Mouse (Mus musculus) spleen, postnatal 10 days (tissue): Measurements from ENCODE around the gene Kif5c.
A peak's percentile ranks its signal among the peaks of the same experiment; 100 is the strongest.

Source experiments
- DNase-seq, 2 experiments: peaks; one replicate each; pipeline ENCODE4 v3.0.0; 2021 to 2022; ENCODE audit warnings: low spot score in 2 of 2

Gene Kif5c

DNA sequence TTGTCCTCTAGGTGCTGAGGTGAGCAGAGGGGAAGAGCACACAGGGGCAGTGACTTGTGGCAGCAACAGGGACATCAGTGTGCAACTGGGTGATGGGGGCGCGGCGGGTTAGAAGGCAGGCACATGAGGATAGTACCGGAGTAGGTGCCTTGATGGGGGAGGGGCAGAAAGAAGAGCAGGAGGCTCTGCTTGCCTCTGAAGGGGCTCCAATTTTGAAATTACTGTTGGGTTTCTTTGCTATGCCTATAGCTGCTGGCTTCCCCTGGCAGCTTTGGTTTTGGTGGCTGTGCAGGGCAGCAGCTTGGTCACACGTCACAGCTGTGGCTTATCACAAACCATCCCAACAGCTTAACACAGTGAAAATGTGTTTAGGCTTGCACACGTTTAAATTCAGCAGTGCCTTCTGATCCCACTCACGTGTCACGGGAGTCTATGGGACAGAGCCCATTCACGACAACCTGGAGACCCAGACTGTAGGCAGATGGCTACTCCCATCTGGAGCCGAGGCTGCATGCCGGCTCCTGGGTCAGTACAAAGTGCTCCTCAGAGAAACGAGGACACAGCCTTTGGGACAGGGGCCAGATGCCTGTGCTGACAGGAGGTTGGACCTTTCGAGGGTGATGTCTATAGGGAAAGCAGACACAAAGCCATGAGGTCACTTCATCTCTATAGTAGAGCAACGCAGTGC is 126.1 kb downstream of the Kif5c start:
- no peak for DNase-seq

DNA sequence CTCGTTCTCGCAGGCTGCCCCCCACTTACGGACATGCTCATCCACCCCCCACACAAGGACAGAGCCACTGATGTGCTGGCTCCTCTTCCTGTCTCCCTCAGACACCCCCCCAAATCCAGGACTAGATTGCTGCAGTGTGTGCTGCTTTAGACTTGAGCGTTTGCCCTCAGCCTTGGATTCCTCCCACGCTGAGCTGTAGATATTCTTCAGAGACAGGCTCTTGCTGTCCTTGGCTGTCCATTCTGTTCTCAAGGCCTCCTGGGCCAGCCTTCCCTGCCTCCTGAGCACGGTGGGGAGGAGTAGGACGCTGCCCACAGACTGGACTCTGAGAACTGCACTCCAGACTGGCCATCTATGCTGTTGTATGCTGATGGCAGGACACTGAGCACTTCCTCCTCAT is 127.8 kb downstream of the Kif5c start:
- DNase-seq: no peak

DNA sequence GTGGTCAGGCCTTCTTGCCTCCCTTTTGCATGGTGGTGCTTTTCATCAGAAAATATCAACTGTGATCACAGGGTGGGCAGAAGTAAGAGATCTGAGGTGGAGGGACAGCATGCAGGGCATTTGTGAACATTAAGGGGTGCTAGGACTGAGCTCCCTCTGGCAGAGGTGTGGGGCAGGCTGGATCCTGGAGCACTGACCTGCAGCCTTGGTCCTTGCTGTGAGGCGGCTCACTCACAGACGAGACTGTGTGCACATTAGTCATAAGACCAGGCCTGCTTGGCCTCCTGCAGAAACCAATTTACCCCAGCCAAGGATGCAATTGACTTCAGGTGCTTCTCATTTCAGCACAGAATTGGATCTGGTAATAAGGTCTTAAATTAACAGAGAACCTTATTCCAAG is 128.6 kb downstream of the Kif5c start:
- DNase-seq: no peak

DNA sequence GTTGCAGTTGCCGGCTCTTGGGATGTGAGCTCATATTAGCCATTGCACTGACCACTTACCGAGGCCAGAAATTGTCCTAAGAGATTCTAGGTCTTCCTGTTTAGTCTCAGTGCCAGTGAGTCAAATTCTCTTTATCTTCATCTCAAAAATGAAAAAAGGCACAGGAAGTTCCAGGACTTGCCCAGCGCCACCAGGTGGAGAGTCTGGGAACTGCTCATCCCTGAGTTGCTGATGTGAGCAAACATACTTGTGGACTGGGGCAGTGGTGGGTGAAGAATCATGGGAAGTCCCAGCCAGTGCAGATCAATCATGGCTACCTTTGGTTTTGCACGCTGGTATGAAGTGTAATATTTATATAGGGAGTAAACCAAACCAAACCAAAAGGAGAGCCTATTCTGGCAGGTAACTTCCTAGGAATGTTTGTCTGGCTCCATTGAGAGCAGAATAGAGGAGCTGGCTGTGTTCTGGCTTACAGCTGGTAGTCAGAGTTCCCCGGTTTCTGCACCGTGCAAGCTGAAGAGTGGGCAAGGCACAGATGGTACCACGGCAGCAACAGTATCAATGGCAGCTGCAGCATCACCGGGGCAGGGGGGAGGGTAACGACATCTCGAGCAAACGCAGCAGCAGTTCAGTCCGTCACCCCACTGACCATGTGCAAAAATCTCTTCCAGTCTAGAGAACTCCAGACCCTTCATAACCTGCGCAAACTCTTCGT is 129.7 kb downstream of the Kif5c start:
- peak in 1 of 2 experiments; percentile 68 for DNase-seq

DNA sequence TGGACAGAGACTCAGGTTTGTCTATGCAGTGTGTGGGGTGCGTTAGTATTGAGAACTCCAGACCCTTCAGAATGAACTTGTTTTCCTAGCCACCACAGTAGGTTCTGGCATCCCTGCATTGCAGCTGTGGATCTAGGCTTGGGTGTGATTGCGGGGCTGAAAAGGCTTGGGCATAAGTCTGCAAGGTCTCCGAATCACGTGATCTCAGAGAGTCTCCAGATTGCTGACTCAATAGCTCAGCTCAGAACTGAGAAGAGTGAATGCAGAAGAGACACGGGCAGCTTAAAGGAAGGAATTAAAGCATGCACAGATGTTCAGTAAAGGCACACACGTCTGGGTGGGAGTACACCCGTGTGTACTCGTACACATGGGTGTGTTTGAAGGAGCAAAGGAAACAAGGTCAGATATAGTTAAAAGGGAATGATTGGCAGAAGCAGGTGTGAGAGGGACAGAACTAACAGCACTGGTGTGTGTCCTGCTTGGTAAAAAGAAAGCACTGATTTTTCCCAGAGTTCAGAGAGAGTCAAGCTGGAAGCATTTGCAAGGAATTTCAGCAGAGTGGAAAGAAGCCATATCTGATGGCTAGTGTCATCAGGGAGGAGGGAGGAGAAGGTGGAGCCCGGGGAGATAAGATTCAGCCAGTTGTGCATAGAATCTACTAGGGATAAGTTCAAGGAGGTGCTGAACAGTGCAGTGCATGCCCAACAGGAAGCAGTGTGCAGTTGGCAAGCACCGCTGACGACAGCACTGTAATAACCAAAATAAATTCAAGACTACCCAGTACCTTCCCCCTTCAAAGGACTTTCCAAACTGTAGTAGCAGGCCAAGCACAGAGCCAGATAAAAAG is 130.9 kb downstream of the Kif5c start:
- DNase-seq: no peak

DNA sequence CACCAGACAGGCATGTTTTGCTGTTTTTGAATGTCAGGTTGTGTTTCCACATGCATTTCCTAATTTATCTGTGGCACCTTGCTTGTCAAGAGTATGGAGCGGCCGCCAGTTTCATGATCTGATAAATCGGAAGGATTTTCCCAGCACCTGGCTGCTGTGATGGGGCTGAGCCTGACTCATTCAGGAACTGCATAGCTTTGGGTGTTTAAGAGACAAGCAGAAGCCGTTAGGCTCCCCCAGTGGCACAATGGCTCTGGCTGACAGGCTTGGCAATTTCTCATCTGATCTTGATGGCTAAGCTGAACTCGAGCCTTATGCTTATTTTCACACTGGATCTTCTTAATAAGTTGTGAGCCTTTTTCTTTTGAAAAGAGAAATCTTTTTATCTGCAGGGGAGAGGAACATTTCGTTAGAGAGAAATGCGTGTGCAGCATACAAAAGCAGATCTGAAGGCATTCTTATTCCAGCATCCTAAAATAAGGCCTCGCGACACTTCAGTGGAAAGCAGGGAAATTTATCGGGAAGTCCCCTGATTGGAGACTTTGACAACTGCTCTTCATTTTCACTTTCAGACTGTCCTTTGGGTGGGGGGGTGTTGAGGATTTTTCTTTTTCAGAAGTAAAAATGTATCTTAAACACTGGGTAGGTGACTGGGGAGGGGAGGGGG is 132.6 kb downstream of the Kif5c start:
- no peak for DNase-seq

DNA sequence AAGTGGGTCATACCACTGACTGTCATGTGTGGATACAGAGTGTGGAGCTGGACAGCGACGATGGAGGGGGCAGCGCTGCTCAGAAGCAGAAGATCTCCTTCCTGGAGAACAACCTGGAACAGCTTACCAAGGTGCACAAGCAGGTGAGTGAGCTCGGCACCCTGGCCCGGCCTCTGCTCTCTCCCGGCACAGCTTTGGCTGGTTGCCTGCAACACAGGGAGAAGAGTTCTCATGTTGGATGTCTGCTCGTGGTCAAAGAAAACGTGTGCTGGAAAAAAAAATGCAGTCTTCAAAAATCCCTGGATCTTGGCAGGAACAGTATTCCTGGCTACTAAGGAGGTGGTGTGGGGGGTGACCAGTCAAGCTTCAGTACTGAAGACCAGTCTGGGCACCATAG is 133.1 kb downstream of the Kif5c start:
- no peak for DNase-seq

DNA sequence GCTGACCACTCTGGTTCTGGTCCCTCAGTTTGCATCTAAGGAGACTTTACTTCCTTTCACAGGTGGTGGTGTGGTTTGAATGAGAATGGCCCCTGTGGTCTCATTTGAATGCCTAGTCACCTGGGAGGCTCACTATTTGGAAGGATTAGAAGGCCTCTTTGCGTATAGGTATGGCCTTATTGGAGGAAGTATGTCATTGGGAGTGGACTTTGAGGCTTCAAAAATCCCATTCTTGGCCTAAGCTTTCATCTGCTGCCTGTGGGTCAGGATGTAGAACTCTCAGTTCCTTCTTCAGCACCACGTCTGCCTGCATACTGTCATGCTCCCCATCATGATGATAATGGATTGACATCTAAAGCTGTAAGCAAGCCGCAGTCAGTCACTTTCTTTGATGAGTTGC is 134.0 kb downstream of the Kif5c start:
- no peak for DNase-seq

DNA sequence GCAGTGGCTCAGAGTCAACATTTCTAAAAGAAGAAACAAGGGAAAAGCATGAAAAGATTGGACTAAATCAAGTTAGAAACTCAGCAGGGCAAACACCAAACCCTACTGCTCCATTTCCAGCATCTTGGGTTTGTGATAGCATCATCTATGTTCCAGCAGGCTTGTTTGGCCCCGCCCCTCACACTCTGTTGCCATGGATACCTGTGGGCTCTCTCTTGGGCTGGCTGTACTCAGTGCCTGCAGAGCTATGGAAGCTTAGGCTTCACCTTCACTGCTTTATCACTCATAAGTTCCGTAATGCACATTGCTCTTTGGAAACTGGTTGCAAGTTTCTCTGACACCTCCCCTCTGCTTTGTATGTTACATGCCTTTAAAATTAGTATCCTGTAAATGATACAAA is 136.0 kb downstream of the Kif5c start:
- DNase-seq: no peak

DNA sequence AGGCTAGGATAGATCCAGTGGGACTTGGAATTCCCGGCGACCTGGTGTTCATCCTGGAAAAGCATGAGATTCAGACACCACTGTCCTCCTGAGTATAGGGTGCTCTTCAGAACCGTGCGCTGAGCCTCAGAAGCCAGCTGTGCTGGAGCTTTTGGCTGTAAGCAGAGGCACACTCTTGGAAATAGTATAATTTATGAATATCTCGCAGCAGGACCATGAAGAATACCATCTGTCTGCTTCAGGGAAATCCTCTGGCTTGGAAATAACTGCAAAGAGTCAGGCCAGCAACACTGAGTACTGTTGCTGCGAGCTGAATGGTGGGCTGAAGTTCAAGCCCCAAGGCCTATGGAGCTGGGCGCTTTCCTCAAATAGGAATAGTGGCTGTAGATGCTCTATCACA is 138.5 kb downstream of the Kif5c start:
- DNase-seq: no peak

DNA sequence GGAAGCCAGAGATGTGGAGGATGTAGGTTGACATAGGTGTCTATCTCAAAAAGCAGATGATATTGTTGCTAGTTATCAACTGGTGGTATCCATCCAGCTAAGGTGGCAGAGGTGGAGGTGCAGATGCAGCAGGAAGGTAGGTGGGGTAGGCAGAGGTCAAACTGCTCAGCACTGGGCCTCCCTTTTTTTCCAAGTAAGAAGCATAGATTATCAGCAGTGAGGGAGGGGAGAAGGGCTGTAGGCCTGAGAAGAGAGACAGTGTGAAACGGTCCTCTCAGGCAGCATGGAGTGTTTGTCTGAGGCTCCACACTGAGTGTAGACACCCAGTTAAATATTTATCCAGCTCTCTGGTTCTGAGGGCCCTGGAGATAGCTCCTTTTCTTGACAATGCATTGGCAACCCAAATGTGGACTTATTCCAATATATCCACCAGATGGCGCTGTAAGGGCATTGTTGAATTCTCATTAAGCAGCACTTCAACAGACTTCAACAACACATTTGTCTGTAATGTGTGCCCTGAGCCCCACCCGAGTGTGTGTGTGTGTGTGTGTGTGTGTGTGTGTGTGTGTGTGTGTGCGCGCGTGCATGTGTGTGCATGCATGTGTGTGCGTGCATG is 145.3 kb downstream of the Kif5c start:
- peak in 1 of 2 experiments; percentile 47 for DNase-seq

DNA sequence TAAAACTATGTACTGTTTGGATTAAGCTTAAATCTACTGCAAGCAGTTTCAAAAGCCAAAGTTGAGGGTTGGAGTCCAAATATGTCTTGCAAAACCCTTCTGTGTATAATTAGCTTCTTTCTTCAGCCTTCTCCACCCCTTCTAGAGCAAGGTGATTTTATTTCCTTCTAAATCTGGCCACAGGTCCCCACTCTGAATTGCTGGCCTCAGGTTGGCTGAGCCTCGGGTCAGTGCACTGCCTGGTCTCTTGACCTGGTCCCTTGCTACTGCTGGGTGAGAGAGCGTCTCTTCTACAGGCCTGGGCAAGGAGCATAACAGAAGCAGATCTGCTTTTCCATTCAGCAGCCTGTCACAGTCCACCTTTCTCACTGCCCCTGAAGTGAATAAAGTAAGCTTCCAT is 149.8 kb downstream of the Kif5c start:
- no peak for DNase-seq

DNA sequence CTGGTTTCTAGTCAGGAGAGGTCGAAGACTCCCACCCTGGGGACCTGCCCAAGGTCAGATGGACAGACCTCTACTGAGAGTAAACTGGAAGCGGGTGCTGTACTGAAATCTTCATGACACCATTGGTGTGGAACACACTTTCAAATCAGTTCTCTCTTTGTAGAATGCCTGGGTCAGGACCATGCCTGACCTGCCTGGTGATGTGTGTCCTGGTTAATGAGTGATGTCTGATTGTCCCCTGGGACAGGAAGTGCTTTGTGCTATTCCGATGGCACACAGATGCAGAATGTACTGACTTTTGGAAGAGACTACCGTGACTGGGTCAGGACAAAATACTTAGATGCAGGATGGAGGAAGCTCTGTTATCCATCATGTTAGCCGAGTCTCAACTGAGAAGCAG is 151.3 kb downstream of the Kif5c start:
- no peak for DNase-seq

DNA sequence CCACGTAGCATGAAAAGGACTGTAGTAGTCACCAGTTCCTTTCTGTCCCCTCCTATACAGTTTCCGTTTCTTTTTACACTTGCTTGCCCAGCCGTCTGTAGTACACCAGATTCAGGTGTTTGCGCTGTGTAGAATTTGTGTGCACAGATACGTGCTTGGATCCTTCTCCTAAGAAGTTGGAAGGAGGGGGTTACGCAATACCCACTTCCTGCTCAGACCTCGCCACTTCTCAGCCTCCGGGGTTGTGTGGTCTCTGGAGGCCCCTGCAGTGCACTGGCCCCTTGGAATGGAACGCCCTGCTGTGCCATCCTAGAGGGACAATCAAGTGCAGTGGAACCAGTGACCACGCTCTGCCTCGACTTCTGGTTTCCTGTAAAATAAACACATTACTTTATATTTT is 152.1 kb downstream of the Kif5c start:
- no peak for DNase-seq

DNA sequence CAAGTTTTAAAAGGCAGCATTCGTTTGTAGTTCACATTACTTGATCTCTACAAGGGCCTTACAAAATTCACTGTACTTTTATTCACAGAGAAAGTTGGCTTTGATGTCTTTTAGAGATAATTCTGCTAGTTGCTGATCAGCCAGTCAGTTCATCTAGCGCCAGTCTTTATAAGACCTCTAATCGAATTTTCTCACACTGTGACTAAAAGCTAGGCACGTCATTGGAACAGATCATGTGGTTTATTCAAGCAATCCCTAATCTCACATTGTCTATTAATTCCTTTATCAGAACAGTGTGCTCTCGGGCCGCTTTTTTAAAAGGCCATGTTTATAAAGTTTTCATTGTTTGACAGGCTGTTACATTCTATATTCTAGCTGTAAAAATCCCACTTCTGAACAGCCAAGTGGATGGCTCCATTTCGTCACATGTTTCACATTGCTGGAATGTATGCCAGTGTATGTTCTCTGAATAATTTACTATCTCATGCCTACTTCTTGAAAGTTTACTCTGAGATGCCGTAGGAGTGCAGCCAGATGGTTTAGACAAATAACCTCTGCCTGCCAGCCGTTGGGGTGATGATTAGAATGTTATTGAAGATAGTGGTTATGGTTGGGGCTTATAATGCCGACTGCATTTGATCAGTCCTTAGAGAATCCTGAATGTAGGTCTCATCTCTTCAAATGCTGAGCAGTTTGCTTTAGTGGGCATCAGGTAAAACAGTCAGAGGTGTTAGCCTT is 154.3 kb downstream of the Kif5c start:
- peak in 1 of 2 experiments; percentile 55 for DNase-seq

DNA sequence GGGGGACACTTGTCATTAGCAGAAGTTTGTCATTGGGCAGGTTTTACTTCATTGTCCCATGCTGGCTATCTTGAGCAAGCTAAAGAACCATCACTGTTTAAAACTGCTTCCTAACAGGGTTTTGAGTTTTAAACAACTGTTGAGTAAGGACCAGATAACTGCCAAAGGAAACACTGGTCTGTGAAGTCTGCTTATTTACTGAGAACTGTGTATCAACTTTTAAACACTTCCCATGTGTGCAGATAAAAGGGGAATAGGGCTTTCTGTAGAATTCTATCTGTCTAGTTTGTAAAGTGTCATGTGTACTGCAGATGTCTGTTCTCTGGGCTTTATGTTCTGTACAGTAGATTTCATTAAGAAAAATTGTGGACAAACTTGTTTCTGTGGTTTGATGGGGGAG is 155.1 kb downstream of the Kif5c start:
- no peak for DNase-seq

DNA sequence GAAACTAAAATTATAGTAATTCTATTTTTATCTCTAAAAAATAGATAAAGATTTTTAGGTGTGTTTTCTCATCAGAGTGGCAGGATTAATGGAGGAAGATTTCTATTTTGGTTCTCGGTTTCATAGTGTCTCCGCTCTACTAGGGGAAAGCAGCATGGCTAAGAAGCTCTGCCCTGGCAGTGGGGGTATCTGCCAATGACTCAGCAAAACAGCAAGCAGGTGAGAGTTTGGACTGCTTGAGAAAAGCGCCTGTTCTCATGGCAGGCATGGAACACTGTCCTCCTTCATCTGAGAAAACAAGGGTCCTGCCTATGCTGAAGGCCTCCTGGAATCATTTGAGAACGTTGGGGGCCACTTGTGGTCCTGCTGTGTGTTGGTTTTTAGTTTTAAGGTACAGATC is 156.1 kb downstream of the Kif5c start:
- DNase-seq: no peak

DNA sequence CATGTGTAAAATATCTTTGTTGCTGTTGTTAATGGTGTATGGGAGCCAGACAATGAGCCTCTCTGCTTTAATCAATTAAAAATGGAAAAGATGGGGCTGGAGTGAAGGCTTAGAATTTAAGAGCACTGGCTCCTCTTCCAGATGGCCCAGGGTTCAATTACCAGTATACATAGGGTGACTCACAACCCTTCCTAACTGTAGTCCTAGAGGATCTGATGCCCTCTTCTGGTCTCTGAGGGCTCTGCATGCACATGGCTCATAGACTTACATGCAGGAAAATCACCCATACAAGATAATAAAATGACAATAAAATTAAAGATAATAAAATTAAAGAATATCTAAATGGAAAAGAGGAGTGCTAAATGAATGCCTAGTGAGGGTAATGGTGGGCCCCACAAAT is 156.6 kb downstream of the Kif5c start:
- peak in 1 of 2 experiments; percentile 56 for DNase-seq

DNA sequence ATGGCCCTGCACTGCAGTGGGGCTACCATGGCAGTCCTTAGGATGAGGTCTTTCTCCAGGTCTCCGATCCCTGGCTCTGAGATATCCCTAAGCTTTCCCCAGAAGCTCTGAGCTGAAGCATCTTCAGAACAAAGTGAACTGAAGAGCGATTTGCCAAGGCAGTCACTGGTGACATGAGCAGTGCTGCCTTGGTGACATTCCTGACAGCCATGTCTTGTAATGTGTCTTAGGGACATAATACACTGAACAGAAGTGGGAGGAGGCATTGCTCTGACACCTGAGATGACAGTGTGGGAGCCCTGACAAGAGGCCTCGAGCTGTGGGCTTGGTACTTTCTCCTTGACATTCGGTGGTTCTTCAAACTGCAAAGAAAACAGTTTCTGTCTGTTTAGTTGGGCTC is 157.3 kb downstream of the Kif5c start:
- no peak for DNase-seq

DNA sequence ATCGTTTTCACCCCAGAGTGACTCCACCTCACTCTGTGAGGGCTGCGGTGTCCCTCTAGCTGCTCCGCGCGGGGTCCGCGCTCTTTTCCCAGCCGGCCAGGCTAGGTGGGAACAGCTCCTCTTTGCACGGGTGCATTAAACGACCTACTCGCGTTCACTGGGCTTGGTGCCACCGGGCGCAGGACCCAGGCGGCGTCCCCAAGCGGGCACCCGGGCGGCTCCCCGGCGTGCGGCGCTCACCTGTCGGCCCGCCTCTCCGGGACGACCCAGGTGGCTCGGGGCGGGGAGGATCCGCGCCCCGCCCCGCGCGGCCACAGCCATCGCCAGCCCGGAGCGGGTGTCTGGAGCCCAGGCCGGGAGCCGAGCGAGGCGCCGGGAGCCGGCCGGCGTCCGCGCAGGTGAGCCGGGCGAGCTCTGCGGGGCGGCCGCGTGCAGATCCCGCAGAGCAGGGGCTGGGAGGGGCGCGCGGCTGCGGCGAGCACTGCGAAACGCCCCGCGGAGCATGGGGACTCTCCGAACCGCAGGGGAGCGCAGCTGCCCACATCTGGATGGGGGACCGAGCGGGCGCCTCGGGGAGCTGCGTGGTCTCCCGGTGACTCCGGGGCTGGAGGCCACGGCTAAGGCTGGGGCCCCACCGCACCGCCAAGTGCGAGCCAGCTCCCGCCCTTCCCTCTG is 168.4 kb downstream of the Kif5c start, which contains the start of gene Lypd6b:
TSS of gene Lypd6b (plus strand) at position 313 of the 675 bp plus-strand sequence.
- no peak for DNase-seq
